Mouse (Mus musculus): ENCODE measurements around the gene Sertad2.

The Sertad2 gene

GRCm38 (mm10) chr11:20603066-20603812 is 60.2 kb downstream of the Sertad2 start:
- DNase-seq (ENCODE audit: low read depth), result no peak

GRCm38 (mm10) chr11:20604119-20604518 is 61.1 kb downstream of the Sertad2 start:
- no peak for DNase-seq (ENCODE audit: low read depth)

- DNase-seq (ENCODE audit: low read depth), result no peak
Measured at GRCm38 (mm10) chr11:20605613-20606012, 62.6 kb downstream of the Sertad2 start.

GRCm38 (mm10) chr11:20608442-20608841 is 65.4 kb downstream of the Sertad2 start:
- DNase-seq (ENCODE audit: low read depth), result no peak

- no peak for DNase-seq (ENCODE audit: low read depth)
Measured at GRCm38 (mm10) chr11:20613223-20613622, 70.2 kb downstream of the Sertad2 start.

- DNase-seq (ENCODE audit: low read depth), result peak; percentile 63
Measured at GRCm38 (mm10) chr11:20616103-20616502, 73.0 kb downstream of the Sertad2 start.

GRCm38 (mm10) chr11:20627146-20627545 is 84.1 kb downstream of the Sertad2 start:
- DNase-seq (ENCODE audit: low read depth), result no peak

GRCm38 (mm10) chr11:20628216-20628615 is 85.2 kb downstream of the Sertad2 start:
- no peak for DNase-seq (ENCODE audit: low read depth)

GRCm38 (mm10) chr11:20629700-20630099 is 86.6 kb downstream of the Sertad2 start:
- DNase-seq (ENCODE audit: low read depth), result no peak

GRCm38 (mm10) chr11:20631026-20631940 is 88.2 kb downstream of the Sertad2 start:
- peak; percentile 95 for DNase-seq (ENCODE audit: low read depth)

GRCm38 (mm10) chr11:20631941-20632618 is 89.0 kb downstream of the Sertad2 start:
- DNase-seq (ENCODE audit: low read depth), result peak; percentile 92

- DNase-seq (ENCODE audit: low read depth), result no peak
Measured at GRCm38 (mm10) chr11:20632619-20632965, 89.5 kb downstream of the Sertad2 start.

- DNase-seq (ENCODE audit: low read depth), result no peak
Measured at GRCm38 (mm10) chr11:20634543-20634942, 91.5 kb downstream of the Sertad2 start.

- DNase-seq (ENCODE audit: low read depth), result peak; percentile 38
Measured at GRCm38 (mm10) chr11:20635646-20636045, 92.6 kb downstream of the Sertad2 start.

- no peak for DNase-seq (ENCODE audit: low read depth)
Measured at GRCm38 (mm10) chr11:20636114-20636513, 93.1 kb downstream of the Sertad2 start.

GRCm38 (mm10) chr11:20637060-20637459 is 94.0 kb downstream of the Sertad2 start:
- no peak for DNase-seq (ENCODE audit: low read depth)

- DNase-seq (ENCODE audit: low read depth), result peak; percentile 91
Measured at GRCm38 (mm10) chr11:20638841-20639240, 95.8 kb downstream of the Sertad2 start.

- no peak for DNase-seq (ENCODE audit: low read depth)
Measured at GRCm38 (mm10) chr11:20639918-20640447, 96.9 kb downstream of the Sertad2 start.

GRCm38 (mm10) chr11:20642321-20642720 is 99.3 kb downstream of the Sertad2 start:
- no peak for DNase-seq (ENCODE audit: low read depth)

GRCm38 (mm10) chr11:20643161-20643560 is 100.1 kb downstream of the Sertad2 start:
- DNase-seq (ENCODE audit: low read depth), result no peak

- DNase-seq (ENCODE audit: low read depth), result no peak
Measured at GRCm38 (mm10) chr11:20644166-20644565, 101.1 kb downstream of the Sertad2 start.

- no peak for DNase-seq (ENCODE audit: low read depth)
Measured at GRCm38 (mm10) chr11:20644872-20645271, 101.8 kb downstream of the Sertad2 start.
